21 mouse cellular contexts compared by ENCODE assay signal in genomic region chr3:27906647-27907209, GRCm38 (mm10). TPM values are rescaled to one million over a fixed set of nuclear protein-coding genes. Genes with fewer than 3 reads are reported as not detected.
DNase-seq lines count a peak whose midpoint lies in the region; ATAC-seq and TF ChIP-seq lines count a peak whose summit lies in the region.
"Had no signal": no experiment of that assay in that cellular context is flagged by ENCODE, and none has a peak within 500 bp of the region (broad histone marks: within the 10 kb centered on the region; RNA-seq: fewer than 3 reads in every experiment).

No protein-coding gene starts in this region.

- TF ChIP-seq CTCF in hindbrain, postnatal 0 days (IDR thresholded peaks at IDR 0.05; ENCODE audit: low read depth): no peak
- no peak for TF ChIP-seq CTCF in small intestine, adult 2 months (IDR thresholded peaks at IDR 0.05; ENCODE audit: extremely low read depth, insufficient read length, insufficient replicate concordance, low read depth, low read length)

- no peaks in the 10 kb centered on the region for H3K9me3 ChIP-seq in embryonic facial prominence, embryonic 12.5 days
- H3K9me3 ChIP-seq in embryonic facial prominence, embryonic 10.5 days: no peaks in the 10 kb centered on the region
- no peaks in the 10 kb centered on the region for H3K9me3 ChIP-seq in hindbrain, postnatal 0 days (ENCODE audit: low read length)
- H3K9me3 ChIP-seq in hindbrain, embryonic 12.5 days (replicated peaks): no peaks in the 10 kb centered on the region
- H3K9me3 ChIP-seq in lung, embryonic 16.5 days (ENCODE audit: control insufficient read depth, low read length): peaks cover 5% of the 10 kb centered on the region; the same call in 1 of the 2 replicates

- peak; percentile 52; the same call in 1 of the 2 replicates for ATAC-seq in embryonic facial prominence, embryonic 12.5 days (ENCODE audit: insufficient number of reproducible peaks, insufficient read depth, low FRiP score, low TSS enrichment)
- peak; percentile 53; the same call in 1 of the 2 replicates for ATAC-seq in hindbrain, postnatal 0 days
- no peak for ATAC-seq in hindbrain, embryonic 12.5 days (ENCODE audit: low FRiP score)
- peak; percentile 26; the same call in 1 of the 2 replicates for ATAC-seq in lung, embryonic 16.5 days (ENCODE audit: low read depth)
- ATAC-seq: activated CD4-positive, CD25-positive, alpha-beta regulatory T cell, adult 4 months; forebrain, embryonic 16.5 days had no signal

- H3K27ac ChIP-seq in embryonic facial prominence, embryonic 12.5 days: no peak overlapping the region
- no peak overlapping the region for H3K27ac ChIP-seq in embryonic facial prominence, embryonic 10.5 days (replicated peaks)
- H3K27ac ChIP-seq in hindbrain, postnatal 0 days: no peak overlapping the region
- no peak overlapping the region for H3K27ac ChIP-seq in hindbrain, embryonic 12.5 days
- no peak overlapping the region for H3K27ac ChIP-seq in lung, embryonic 16.5 days (ENCODE audit: low read length)
- peak overlapping the region; percentile 7; the same call in 1 of the 2 replicates for H3K27ac ChIP-seq in small intestine, adult 2 months (ENCODE audit: insufficient read depth, low read depth, low read length)

- no peak overlapping the region for H3K9ac ChIP-seq in embryonic facial prominence, embryonic 12.5 days
- no peak overlapping the region for H3K9ac ChIP-seq in hindbrain, postnatal 0 days (replicated peaks; ENCODE audit: low read length)
- no peak overlapping the region for H3K9ac ChIP-seq in hindbrain, embryonic 12.5 days
- no peak overlapping the region for H3K9ac ChIP-seq in lung, embryonic 16.5 days (ENCODE audit: low read length)

- 68% methylated on average over 7 of the region's 7 CpGs for WGBS in embryonic facial prominence, embryonic 12.5 days
- WGBS in embryonic facial prominence, embryonic 10.5 days: 73% methylated on average over 7 of the region's 7 CpGs
- 77% methylated on average over 7 of the region's 7 CpGs for WGBS in hindbrain, postnatal 0 days
- WGBS in hindbrain, embryonic 12.5 days: 70% methylated on average over 7 of the region's 7 CpGs
- WGBS in lung, embryonic 16.5 days: 68% methylated on average over 7 of the region's 7 CpGs
- WGBS in small intestine, adult 2 months: 88% methylated on average over 7 of the region's 7 CpGs

- H3K4me3 ChIP-seq in embryonic facial prominence, embryonic 12.5 days: no peak overlapping the region
- H3K4me3 ChIP-seq in embryonic facial prominence, embryonic 10.5 days: no peak overlapping the region
- H3K4me3 ChIP-seq in hindbrain, postnatal 0 days (ENCODE audit: low read length): no peak overlapping the region
- no peak overlapping the region for H3K4me3 ChIP-seq in hindbrain, embryonic 12.5 days
- H3K4me3 ChIP-seq in lung, embryonic 16.5 days (ENCODE audit: low read length): no peak overlapping the region
- H3K4me3 ChIP-seq in small intestine, adult 2 months (ENCODE audit: low read depth, low read length): no peak overlapping the region

- no peaks in the 10 kb centered on the region for H3K4me1 ChIP-seq in embryonic facial prominence, embryonic 12.5 days
- peaks cover 4% of the 10 kb centered on the region; the same call in 1 of the 2 replicates for H3K4me1 ChIP-seq in embryonic facial prominence, embryonic 10.5 days
- H3K4me1 ChIP-seq in hindbrain, postnatal 0 days (ENCODE audit: insufficient read depth, low read length): no peaks in the 10 kb centered on the region
- H3K4me1 ChIP-seq in hindbrain, embryonic 12.5 days: no peaks in the 10 kb centered on the region
- peaks cover 9% of the 10 kb centered on the region for H3K4me1 ChIP-seq in lung, embryonic 16.5 days (replicated peaks; ENCODE audit: control insufficient read depth, insufficient read depth, low read length)
- H3K4me1 ChIP-seq in small intestine, adult 2 months (ENCODE audit: control insufficient read depth, insufficient read depth, insufficient read length, low read length): peaks cover 2% of the 10 kb centered on the region; the same call in 1 of the 2 replicates

- no peaks in the 10 kb centered on the region for H3K27me3 ChIP-seq in embryonic facial prominence, embryonic 12.5 days
- no peaks in the 10 kb centered on the region for H3K27me3 ChIP-seq in embryonic facial prominence, embryonic 10.5 days (replicated peaks; ENCODE audit: low read depth, poor library complexity, severe bottlenecking)
- H3K27me3 ChIP-seq in hindbrain, postnatal 0 days (ENCODE audit: insufficient read depth, low read length): no peaks in the 10 kb centered on the region
- H3K27me3 ChIP-seq in hindbrain, embryonic 12.5 days: no peaks in the 10 kb centered on the region
- no peaks in the 10 kb centered on the region for H3K27me3 ChIP-seq in lung, embryonic 16.5 days (ENCODE audit: control insufficient read depth, insufficient read depth, low read depth, low read length)
- H3K27me3 ChIP-seq in small intestine, adult 2 months (ENCODE audit: control insufficient read depth, insufficient read depth, low read length): no peaks in the 10 kb centered on the region
- H3K27me3 ChIP-seq: CH12.LX had no signal

- no peak for TF ChIP-seq POLR2A in small intestine, adult 2 months (IDR thresholded peaks at IDR 0.05; ENCODE audit: low read depth, low read length)

- no peak overlapping the region for H3K4me2 ChIP-seq in embryonic facial prominence, embryonic 12.5 days (replicated peaks)
- no peak overlapping the region for H3K4me2 ChIP-seq in hindbrain, postnatal 0 days (ENCODE audit: low read depth, low read length)
- no peak overlapping the region for H3K4me2 ChIP-seq in hindbrain, embryonic 12.5 days (replicated peaks)
- no peak overlapping the region for H3K4me2 ChIP-seq in lung, embryonic 16.5 days (ENCODE audit: low read depth, low read length)

- DNase-seq in embryonic facial prominence, embryonic 10.5 days (ENCODE audit: low spot score): no peak
- DNase-seq in hindbrain, postnatal 0 days (ENCODE audit: low spot score): no peak
- no peak for DNase-seq in lung, postnatal 10 days
- no peak for DNase-seq in cerebellum, postnatal 4 days (ENCODE audit: low spot score in 2 of 2)
- DNase-seq: cerebellum, postnatal 36 days; heart, postnatal 10 days; layer of hippocampus, postnatal 36 days; thymus, postnatal 14 days had no signal

- H3K36me3 ChIP-seq in embryonic facial prominence, embryonic 12.5 days: no peaks in the 10 kb centered on the region
- H3K36me3 ChIP-seq in embryonic facial prominence, embryonic 10.5 days (replicated peaks): no peaks in the 10 kb centered on the region
- no peaks in the 10 kb centered on the region for H3K36me3 ChIP-seq in hindbrain, postnatal 0 days (ENCODE audit: insufficient read depth, low read length)
- H3K36me3 ChIP-seq in hindbrain, embryonic 12.5 days: no peaks in the 10 kb centered on the region
- H3K36me3 ChIP-seq in lung, embryonic 16.5 days (ENCODE audit: control insufficient read depth, insufficient read depth, low read length): no peaks in the 10 kb centered on the region
- H3K36me3 ChIP-seq in small intestine, adult 2 months (ENCODE audit: control insufficient read depth, insufficient read depth, low read length): no peaks in the 10 kb centered on the region

RNA-seq across cellular contexts. Expression of gene Tmem212, which starts 10.6 kb away (rescaled TPM):
- polyA plus RNA-seq in embryonic facial prominence, embryonic 12.5 days (2016; fragmentation: Nextera tagmentation; extraction: Ambion mirVana): not detected in 2 replicates
- not detected in 2 replicates for polyA plus RNA-seq in embryonic facial prominence, embryonic 10.5 days (2016; fragmentation: Nextera tagmentation; extraction: Ambion mirVana)
- 1.8 and 7.2 TPM in 2 replicates for total RNA-seq in hindbrain, postnatal 0 days (2014; rRNA removed)
- polyA plus RNA-seq in hindbrain, postnatal 0 days (2015; fragmentation: Nextera tagmentation; extraction: Ambion mirVana): 1.6 and 2.8 TPM in 2 replicates
- polyA plus RNA-seq in hindbrain, embryonic 12.5 days (2016; fragmentation: Nextera tagmentation; extraction: Ambion mirVana): not detected in 2 replicates
- polyA plus RNA-seq in lung, embryonic 16.5 days (2015; fragmentation: Nextera tagmentation; extraction: Ambion mirVana): 3.5 and 7.7 TPM in 2 replicates
- not detected in 2 replicates for polyA plus RNA-seq in small intestine, adult 2 months (2012; rRNA removed)
- total RNA-seq: adrenal gland, postnatal 4 days; CH12.LX; heart, postnatal 10 days; liver, adult 2 months; megakaryocyte progenitor cell, adult 5-6 weeks had no signal
- polyA plus RNA-seq: activated CD4-positive, CD25-positive, alpha-beta regulatory T cell, adult 4 months; forebrain, embryonic 16.5 days; intestine, embryonic 14.5 days; large intestine, adult 2 months; liver, adult 2 months; stomach, embryonic 14.5 days had no signal

RNA-seq across cellular contexts. Expression of gene Pld1, which starts 31.8 kb away (rescaled TPM):
- 3.1 and 4.2 TPM in 2 replicates for polyA plus RNA-seq in embryonic facial prominence, embryonic 12.5 days (2016; fragmentation: Nextera tagmentation; extraction: Ambion mirVana)
- 2.0 and 2.3 TPM in 2 replicates for polyA plus RNA-seq in embryonic facial prominence, embryonic 10.5 days (2016; fragmentation: Nextera tagmentation; extraction: Ambion mirVana)
- 10.7 and 19.7 TPM in 2 replicates for total RNA-seq in hindbrain, postnatal 0 days (2014; rRNA removed)
- polyA plus RNA-seq in hindbrain, postnatal 0 days (2015; fragmentation: Nextera tagmentation; extraction: Ambion mirVana): 3.9 and 5.7 TPM in 2 replicates
- 5.6 and 6.0 TPM in 2 replicates for polyA plus RNA-seq in hindbrain, embryonic 12.5 days (2016; fragmentation: Nextera tagmentation; extraction: Ambion mirVana)
- 11.5 TPM in 2 replicates for polyA plus RNA-seq in lung, embryonic 16.5 days (2015; fragmentation: Nextera tagmentation; extraction: Ambion mirVana)
- polyA plus RNA-seq in small intestine, adult 2 months (2012; rRNA removed): 5.4 and 14.9 TPM in 2 replicates
- total RNA-seq: CH12.LX had no signal
